Mouse (Mus musculus) hindbrain, embryonic 10.5 days (tissue): ENCODE data around the gene Rec114. TPM values are rescaled to one million over a fixed set of nuclear protein-coding genes. Genes with fewer than 3 reads are reported as not detected.

Experiments
- DNase-seq: peaks from one replicate; pipeline ENCODE4 v3.0.0-alpha.2; 2017; ENCODE audit warnings: low spot score
- H3K27ac ChIP-seq: fragments of 300-500 bp; sonication (generic); 2 replicates; pipeline ENCODE4 v1.5.1; 2016; ENCODE audit warnings: mild to moderate bottlenecking, moderate library complexity
- H3K27me3 ChIP-seq: fragments of 300-500 bp; sonication (generic); 2 replicates; pipeline ENCODE4 v1.6.1; 2016; ENCODE audit warnings: mild to moderate bottlenecking; ENCODE audit not compliant: poor library complexity, insufficient read depth, severe bottlenecking
- H3K36me3 ChIP-seq: fragments of 300-500 bp; sonication (generic); 2 replicates; pipeline ENCODE4 v1.6.1; 2016; ENCODE audit warnings: mild to moderate bottlenecking, moderate library complexity
- H3K4me1 ChIP-seq: fragments of 300-500 bp; sonication (generic); replicated peaks from 2 replicates; pipeline ENCODE4 v1.6.1; 2016; ENCODE audit warnings: mild to moderate bottlenecking
- H3K4me3 ChIP-seq: fragments of 300-500 bp; sonication (generic); 2 replicates; pipeline ENCODE4 v1.5.1; 2016; ENCODE audit warnings: mild to moderate bottlenecking, moderate library complexity
- H3K9me3 ChIP-seq: fragments of 300-500 bp; sonication (generic); 2 replicates; pipeline ENCODE4 v1.6.1; 2016; ENCODE audit warnings: mild to moderate bottlenecking, moderate library complexity
- WGBS: fragments of 180-500 bp; shearing (Covaris S2); methylation state at CpG from one replicate; pipeline ENCODE4 v1.1.7; 2016; 5-methylcytosine and 5-hydroxymethylcytosine counted together
- polyA plus RNA-seq: library from polyadenylated mRNA; unstranded; fragments of >200 nt; fragmentation: Nextera tagmentation; extraction: Ambion mirVana; gene quantifications from 2 replicates; pipeline ENCODE4 v1.2.1, GENCODE M21; 2016

The Rec114 gene
- polyA plus RNA-seq, 1 experiment from 2014 or later = 1.7 TPM

- no peak overlapping the region for H3K4me3 ChIP-seq
- DNase-seq = no peak
- no peaks in the 10 kb centered on the region for H3K9me3 ChIP-seq
- 67% methylated on average over 4 of the region's 4 CpGs for WGBS
- H3K4me1 ChIP-seq = no peaks in the 10 kb centered on the region
- H3K36me3 ChIP-seq = no peaks in the 10 kb centered on the region
- H3K27ac ChIP-seq = no peak overlapping the region
- H3K27me3 ChIP-seq = no peaks in the 10 kb centered on the region
Measured at GRCm38 (mm10) chr9:58748142-58748541, 4.4 kb upstream of the Rec114 start.

- Histone ChIP-seq H3K27ac (no peak overlapping the region), H3K4me3 (no peak overlapping the region), H3K27me3 (no peaks in the 10 kb centered on the region), H3K4me1 (no peaks in the 10 kb centered on the region), H3K9me3 (no peaks in the 10 kb centered on the region), H3K36me3 (no peaks in the 10 kb centered on the region)
- no peak for DNase-seq
- WGBS = 57% methylated on average over 6 of the region's 6 CpGs
Measured at GRCm38 (mm10) chr9:58747328-58747755, 3.6 kb upstream of the Rec114 start.

DNA sequence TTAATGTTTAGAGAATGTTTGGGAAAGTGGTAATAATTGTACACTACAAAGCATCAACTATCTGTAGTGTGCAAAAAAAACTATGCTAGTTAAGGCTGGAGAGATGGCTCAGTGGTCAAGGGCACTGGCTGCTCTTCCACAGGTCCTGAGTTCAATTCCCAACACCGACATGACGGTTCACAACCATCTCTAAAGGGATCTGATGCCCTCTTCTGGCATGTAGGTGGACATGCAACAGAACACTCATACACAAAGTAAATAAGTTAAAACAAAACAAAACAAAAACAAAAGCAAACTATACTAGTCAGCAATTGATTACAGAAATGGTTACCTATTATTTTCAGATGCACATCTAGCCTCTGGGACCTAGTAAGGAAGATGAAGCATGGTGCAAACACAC, 1.1 kb downstream of the Rec114 start:
- Histone ChIP-seq H3K27ac (no peak overlapping the region), H3K27me3 (no peaks in the 10 kb centered on the region), H3K9me3 (no peaks in the 10 kb centered on the region), H3K4me3 (no peak overlapping the region), H3K4me1 (no peaks in the 10 kb centered on the region), H3K36me3 (no peaks in the 10 kb centered on the region)
- no peak for DNase-seq
- WGBS = 98% methylated on average over 2 of the region's 2 CpGs

DNA sequence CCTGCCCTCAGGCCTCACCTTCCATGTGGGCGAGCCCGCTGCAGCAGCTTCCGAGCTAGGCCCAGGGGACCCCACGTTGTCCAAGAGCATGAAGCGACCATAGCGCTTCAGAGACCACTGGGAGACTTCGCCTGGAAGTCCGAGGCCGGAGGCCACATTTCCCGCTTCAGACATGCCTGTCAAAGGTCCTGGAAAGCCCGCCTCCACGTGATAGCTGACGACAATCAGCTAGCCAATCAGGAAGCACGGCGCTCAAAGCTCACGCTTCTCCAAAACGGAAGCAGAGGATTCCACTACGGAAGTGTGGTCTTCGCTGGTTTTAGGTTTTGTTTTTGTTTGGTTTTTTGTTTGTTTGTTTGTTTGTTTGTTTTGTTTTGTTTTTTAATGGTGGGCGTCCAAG, 2.4 kb downstream of the Rec114 start:
- Histone ChIP-seq H3K36me3 (no peaks in the 10 kb centered on the region), H3K27ac (no peak overlapping the region), H3K27me3 (no peaks in the 10 kb centered on the region), H3K4me3 (no peak overlapping the region), H3K9me3 (no peaks in the 10 kb centered on the region), H3K4me1 (no peaks in the 10 kb centered on the region)
- 84% methylated on average over 20 of the region's 20 CpGs for WGBS
- no peak for DNase-seq

- Histone ChIP-seq H3K9me3 (no peaks in the 10 kb centered on the region), H3K4me3 (no peak overlapping the region), H3K27ac (no peak overlapping the region), H3K36me3 (no peaks in the 10 kb centered on the region), H3K27me3 (no peaks in the 10 kb centered on the region), H3K4me1 (no peaks in the 10 kb centered on the region)
- no peak for DNase-seq
- WGBS = 86% methylated on average over 9 of the region's 9 CpGs
Measured at GRCm38 (mm10) chr9:58739791-58740190, 4.0 kb downstream of the Rec114 start.

- WGBS = 85% methylated on average over 11 of the region's 11 CpGs
- no peaks in the 10 kb centered on the region for H3K9me3 ChIP-seq
- H3K27ac ChIP-seq = no peak overlapping the region
- no peaks in the 10 kb centered on the region for H3K36me3 ChIP-seq
- 0 out of 2 replicates have a peak, but pooled peaks cover 2% of the 10 kb centered on the region for H3K4me1 ChIP-seq
- H3K4me3 ChIP-seq = no peak overlapping the region
- H3K27me3 ChIP-seq = no peaks in the 10 kb centered on the region
- DNase-seq = no peak
Measured at GRCm38 (mm10) chr9:58723165-58723564, 20.6 kb downstream of the Rec114 start.

GRCm38 (mm10) chr9:58722151-58722550, 21.6 kb downstream of the Rec114 start:
- Histone ChIP-seq H3K36me3 (no peaks in the 10 kb centered on the region), H3K4me3 (no peak overlapping the region), H3K27me3 (no peaks in the 10 kb centered on the region), H3K27ac (no peak overlapping the region), H3K4me1 (0 out of 2 replicates have a peak, but pooled peaks cover 2% of the 10 kb centered on the region), H3K9me3 (no peaks in the 10 kb centered on the region)
- 89% methylated on average over 5 of the region's 5 CpGs for WGBS
- DNase-seq = no peak

DNA sequence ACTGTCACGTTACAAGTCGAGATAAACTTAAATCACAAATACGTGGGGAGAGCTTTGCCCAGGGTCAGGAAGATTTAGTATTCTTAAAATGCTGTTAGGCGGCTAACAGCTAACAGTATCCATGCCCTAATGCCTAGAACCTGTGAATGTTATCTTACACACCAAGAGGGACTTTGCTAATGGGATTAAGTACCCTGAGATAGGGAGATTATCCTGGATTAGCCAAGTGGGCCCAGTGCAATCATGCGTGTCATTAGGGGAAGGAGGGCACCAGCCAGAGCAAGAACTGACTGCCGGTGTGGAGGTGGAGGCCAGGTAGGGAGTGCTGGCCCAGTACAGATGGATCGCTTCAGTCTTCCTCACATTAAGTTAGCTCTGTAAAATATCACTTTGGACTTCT, 22.7 kb downstream of the Rec114 start:
- Histone ChIP-seq H3K9me3 (no peaks in the 10 kb centered on the region), H3K36me3 (no peaks in the 10 kb centered on the region), H3K27me3 (no peaks in the 10 kb centered on the region), H3K27ac (no peak overlapping the region), H3K4me3 (no peak overlapping the region), H3K4me1 (0 out of 2 replicates have a peak, but pooled peaks cover 2% of the 10 kb centered on the region)
- WGBS = 78% methylated on average over 7 of the region's 7 CpGs
- no peak for DNase-seq

GRCm38 (mm10) chr9:58720167-58720566, 23.6 kb downstream of the Rec114 start:
- no peak for DNase-seq
- no peaks in the 10 kb centered on the region for H3K36me3 ChIP-seq
- H3K4me1 ChIP-seq = 0 out of 2 replicates have a peak, but pooled peaks cover 2% of the 10 kb centered on the region
- 82% methylated on average over 4 of the region's 4 CpGs for WGBS
- no peak overlapping the region for H3K27ac ChIP-seq
- H3K9me3 ChIP-seq = no peaks in the 10 kb centered on the region
- no peak overlapping the region for H3K4me3 ChIP-seq
- no peaks in the 10 kb centered on the region for H3K27me3 ChIP-seq

- H3K27ac ChIP-seq = no peak overlapping the region
- no peak overlapping the region for H3K4me3 ChIP-seq
- H3K27me3 ChIP-seq = no peaks in the 10 kb centered on the region
- no peaks in the 10 kb centered on the region for H3K9me3 ChIP-seq
- WGBS = 81% methylated on average over 5 of the region's 5 CpGs
- no peaks in the 10 kb centered on the region for H3K36me3 ChIP-seq
- DNase-seq = no peak
- 0 out of 2 replicates have a peak, but pooled peaks cover 2% of the 10 kb centered on the region for H3K4me1 ChIP-seq
Measured at GRCm38 (mm10) chr9:58719471-58719870, 24.3 kb downstream of the Rec114 start.

DNA sequence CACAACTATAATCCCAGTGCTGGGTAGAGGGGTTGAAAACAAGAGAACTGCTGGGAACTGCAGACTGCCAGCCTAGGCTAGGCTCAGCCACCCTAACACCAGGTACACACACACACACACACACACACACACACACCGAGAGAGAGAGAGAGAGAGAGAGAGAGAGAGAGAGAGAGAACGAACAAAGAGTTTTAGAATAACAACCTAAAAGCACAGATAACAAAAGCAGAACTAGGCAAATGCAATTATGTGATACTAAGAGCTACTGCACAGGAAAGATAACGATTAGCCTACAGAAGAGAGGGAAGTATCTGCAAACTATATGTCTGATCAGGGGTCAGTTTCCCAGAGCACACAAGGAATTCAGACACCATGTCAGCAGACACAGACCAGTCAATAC, 24.8 kb downstream of the Rec114 start:
- no peak for DNase-seq
- Histone ChIP-seq H3K4me3 (no peak overlapping the region), H3K36me3 (no peaks in the 10 kb centered on the region), H3K4me1 (0 out of 2 replicates have a peak, but pooled peaks cover 2% of the 10 kb centered on the region), H3K9me3 (no peaks in the 10 kb centered on the region), H3K27ac (no peak overlapping the region), H3K27me3 (no peaks in the 10 kb centered on the region)
- WGBS = 83% methylated on average over 3 of the region's 3 CpGs

DNA sequence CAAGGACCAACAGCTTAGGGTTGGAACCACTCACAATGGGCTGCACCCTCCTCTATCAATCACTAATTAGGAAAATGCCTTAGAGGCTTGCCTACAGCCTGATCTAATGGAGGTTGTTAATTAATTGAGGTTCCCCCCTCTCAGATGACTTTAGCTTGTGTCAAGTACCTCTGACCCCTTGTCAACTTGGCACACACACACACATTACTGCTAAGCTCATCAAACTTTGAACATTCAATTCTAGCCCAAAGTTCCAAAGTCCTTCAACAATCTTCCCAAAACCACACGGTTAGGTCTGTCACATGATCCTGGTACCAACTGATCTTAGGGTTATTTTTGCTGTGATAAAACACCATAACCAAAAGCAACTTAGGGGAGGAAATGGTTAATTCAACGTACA, 26.9 kb downstream of the Rec114 start:
- Histone ChIP-seq H3K27me3 (no peaks in the 10 kb centered on the region), H3K9me3 (no peaks in the 10 kb centered on the region), H3K4me1 (no peaks in the 10 kb centered on the region), H3K36me3 (no peaks in the 10 kb centered on the region), H3K27ac (no peak overlapping the region), H3K4me3 (no peak overlapping the region)
- DNase-seq = no peak
- 69% methylated on average over 2 of the region's 2 CpGs for WGBS

DNA sequence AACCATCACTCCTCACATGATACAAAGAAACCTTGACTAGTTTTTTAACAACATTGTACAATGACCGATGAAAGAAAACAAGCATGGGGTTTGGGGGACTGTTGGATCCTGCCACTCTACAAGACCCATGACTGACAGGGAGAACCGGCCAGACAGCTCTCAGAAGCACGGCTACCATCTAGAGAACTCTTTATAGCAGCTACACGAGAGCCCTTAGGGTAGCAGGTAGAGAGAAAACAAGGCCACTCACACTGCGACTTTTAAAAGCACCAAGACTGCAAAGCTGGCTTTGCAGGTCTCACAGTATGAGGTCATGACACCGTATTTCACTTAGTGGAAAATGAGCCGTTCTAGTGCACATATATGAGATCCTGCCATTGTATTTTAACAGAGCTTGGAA, 33.1 kb downstream of the Rec114 start:
- Histone ChIP-seq H3K27ac (no peak overlapping the region), H3K36me3 (no peaks in the 10 kb centered on the region), H3K4me3 (no peak overlapping the region), H3K9me3 (no peaks in the 10 kb centered on the region), H3K4me1 (no peaks in the 10 kb centered on the region), H3K27me3 (no peaks in the 10 kb centered on the region)
- 74% methylated on average over 7 of the region's 7 CpGs for WGBS
- DNase-seq = no peak

- 2% methylated on average over 2 of the region's 2 CpGs for WGBS
- Histone ChIP-seq H3K36me3 (no peaks in the 10 kb centered on the region), H3K9me3 (no peaks in the 10 kb centered on the region), H3K27ac (no peak overlapping the region), H3K4me3 (no peak overlapping the region), H3K27me3 (no peaks in the 10 kb centered on the region), H3K4me1 (no peaks in the 10 kb centered on the region)
- peak; percentile 60 for DNase-seq
Measured at GRCm38 (mm10) chr9:58709939-58710338, 33.8 kb downstream of the Rec114 start.
